Mouse (Mus musculus): ENCODE measurements around the gene Ypel2. TPM values are rescaled to one million over a fixed set of nuclear protein-coding genes. Genes with fewer than 3 reads are reported as not detected.

Ypel2 gene
- polyA plus RNA-seq, 2 experiments: 0.70 to 0.83 TPM

- no peak for DNase-seq (ENCODE audit: low read depth in 3 of 3, low spot score in 3 of 3)
- no peak overlapping the region for H3K9ac ChIP-seq (replicated peaks)
- H3K9me3 ChIP-seq (ENCODE audit: control insufficient read depth, low read length): no peaks in the 10 kb centered on the region
- 57% methylated on average over 5 of the region's 5 CpGs for WGBS (ENCODE audit: insufficient replicate concordance)
- ATAC-seq (ENCODE audit: insufficient read depth): no peak
- no peak overlapping the region for H3K4me2 ChIP-seq (ENCODE audit: low read depth)
- H3K4me1 ChIP-seq (replicated peaks; ENCODE audit: control insufficient read depth in 2 of 2, insufficient read depth in 2 of 2, low read length in 1 of 2): peaks cover 0 to 2% of the 10 kb centered on the region in 2 experiments; a peak in 2 of 4 replicates
- no peak for TF ChIP-seq EP300 (IDR thresholded peaks at IDR 0.05; ENCODE audit: low read depth)
- no peak for TF ChIP-seq CTCF (IDR thresholded peaks at IDR 0.05; ENCODE audit: low read depth)
- H3K36me3 ChIP-seq (replicated peaks; ENCODE audit: control insufficient read depth, insufficient read depth, low read depth): no peaks in the 10 kb centered on the region
- H3K4me3 ChIP-seq (ENCODE audit: insufficient read depth in 1 of 2, low read depth in 2 of 2, low read length in 2 of 2): no peak overlapping the region
- no peak overlapping the region for H3K27ac ChIP-seq
- H3K27me3 ChIP-seq (ENCODE audit: control insufficient read depth, insufficient read depth, low read length): no peaks in the 10 kb centered on the region
These were observed 85.5 kb downstream of the Ypel2 start for GRCm38 (mm10) chr11:86907889-86908590.

- Histone ChIP-seq H3K27me3 (ENCODE audit: control insufficient read depth, insufficient read depth, low read length) (no peaks in the 10 kb centered on the region), H3K9me3 (ENCODE audit: control insufficient read depth, low read length) (no peaks in the 10 kb centered on the region), H3K36me3 (replicated peaks; ENCODE audit: control insufficient read depth, insufficient read depth, low read depth) (no peaks in the 10 kb centered on the region), H3K9ac (replicated peaks) (no peak overlapping the region), H3K4me1 (replicated peaks; ENCODE audit: control insufficient read depth in 2 of 2, insufficient read depth in 2 of 2, low read length in 1 of 2) (peaks cover 0 to 2% of the 10 kb centered on the region in 2 experiments; a peak in 2 of 4 replicates), H3K4me3 (ENCODE audit: insufficient read depth in 1 of 2, low read depth in 2 of 2, low read length in 2 of 2) (no peak overlapping the region), H3K4me2 (ENCODE audit: low read depth) (no peak overlapping the region), H3K27ac (no peak overlapping the region)
- DNase-seq (ENCODE audit: low read depth in 3 of 3, low spot score in 3 of 3) (no peak), ATAC-seq (ENCODE audit: insufficient read depth) (no peak)
- WGBS (ENCODE audit: insufficient replicate concordance): 56% methylated on average over 11 of the region's 11 CpGs
- TF ChIP-seq EP300 (IDR thresholded peaks at IDR 0.05; ENCODE audit: low read depth) (no peak), CTCF (IDR thresholded peaks at IDR 0.05; ENCODE audit: low read depth) (no peak)
These were observed 86.5 kb downstream of the Ypel2 start for GRCm38 (mm10) chr11:86906767-86907662.

DNA sequence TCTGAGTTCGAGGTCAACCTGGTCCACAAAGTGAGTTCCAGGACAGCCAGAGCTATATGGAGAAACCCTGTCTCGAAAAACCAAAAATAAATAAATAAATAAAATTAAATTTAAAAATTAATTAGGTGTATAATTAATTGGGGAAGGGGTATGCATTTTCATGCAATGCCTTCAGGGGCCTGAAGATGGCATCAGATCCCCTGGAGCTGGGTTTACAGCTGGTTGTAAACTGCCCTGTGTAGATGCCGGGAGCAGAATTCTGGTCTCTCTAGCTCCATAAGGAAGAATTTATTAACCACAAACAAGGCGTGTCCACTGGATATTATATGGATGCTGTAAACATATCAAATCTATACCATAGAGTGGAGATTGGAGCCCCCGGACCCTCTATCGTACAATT, 87.2 kb downstream of the Ypel2 start:
- H3K36me3 ChIP-seq (replicated peaks; ENCODE audit: control insufficient read depth, insufficient read depth, low read depth): no peaks in the 10 kb centered on the region
- DNase-seq (ENCODE audit: low read depth in 3 of 3, low spot score in 3 of 3): no peak

GRCm38 (mm10) chr11:86905261-86905660, 88.2 kb downstream of the Ypel2 start:
- H3K4me1 ChIP-seq (replicated peaks; ENCODE audit: control insufficient read depth in 2 of 2, insufficient read depth in 2 of 2, low read length in 1 of 2): peaks cover 0 to 2% of the 10 kb centered on the region in 2 experiments; a peak in 2 of 4 replicates
- H3K27me3 ChIP-seq (ENCODE audit: control insufficient read depth, insufficient read depth, low read length): no peaks in the 10 kb centered on the region
- no peak overlapping the region for H3K4me3 ChIP-seq (ENCODE audit: insufficient read depth in 1 of 2, low read depth in 2 of 2, low read length in 2 of 2)
- DNase-seq (ENCODE audit: low read depth in 3 of 3, low spot score in 3 of 3): no peak
- 58% methylated on average over 2 of the region's 2 CpGs for WGBS (ENCODE audit: insufficient replicate concordance)
- H3K9ac ChIP-seq (replicated peaks): no peak overlapping the region
- H3K36me3 ChIP-seq (replicated peaks; ENCODE audit: control insufficient read depth, insufficient read depth, low read depth): no peaks in the 10 kb centered on the region
- no peak for ATAC-seq (ENCODE audit: insufficient read depth)
- H3K27ac ChIP-seq: no peak overlapping the region
- no peak overlapping the region for H3K4me2 ChIP-seq (ENCODE audit: low read depth)
- TF ChIP-seq EP300 (IDR thresholded peaks at IDR 0.05; ENCODE audit: low read depth) (no peak), CTCF (IDR thresholded peaks at IDR 0.05; ENCODE audit: low read depth) (no peak)
- no peaks in the 10 kb centered on the region for H3K9me3 ChIP-seq (ENCODE audit: control insufficient read depth, low read length)

More for the DNA sequence above, 87.2 kb downstream of the Ypel2 start:
- H3K27me3 ChIP-seq (ENCODE audit: control insufficient read depth, insufficient read depth, low read length): no peaks in the 10 kb centered on the region
- no peak overlapping the region for H3K4me3 ChIP-seq (ENCODE audit: insufficient read depth in 1 of 2, low read depth in 2 of 2, low read length in 2 of 2)
- peaks cover 0 to 2% of the 10 kb centered on the region in 2 experiments; a peak in 2 of 4 replicates for H3K4me1 ChIP-seq (replicated peaks; ENCODE audit: control insufficient read depth in 2 of 2, insufficient read depth in 2 of 2, low read length in 1 of 2)
- H3K9me3 ChIP-seq (ENCODE audit: control insufficient read depth, low read length): no peaks in the 10 kb centered on the region
- H3K9ac ChIP-seq (replicated peaks): no peak overlapping the region
- WGBS (ENCODE audit: insufficient replicate concordance): 74% methylated on average over 6 of the region's 6 CpGs
- H3K4me2 ChIP-seq (ENCODE audit: low read depth): no peak overlapping the region
- TF ChIP-seq CTCF (IDR thresholded peaks at IDR 0.05; ENCODE audit: low read depth): peak; percentile 14; the same call in 1 of the 2 replicates
- TF ChIP-seq EP300 (IDR thresholded peaks at IDR 0.05; ENCODE audit: low read depth): no peak
- ATAC-seq (ENCODE audit: insufficient read depth): no peak
- H3K27ac ChIP-seq: no peak overlapping the region

DNA sequence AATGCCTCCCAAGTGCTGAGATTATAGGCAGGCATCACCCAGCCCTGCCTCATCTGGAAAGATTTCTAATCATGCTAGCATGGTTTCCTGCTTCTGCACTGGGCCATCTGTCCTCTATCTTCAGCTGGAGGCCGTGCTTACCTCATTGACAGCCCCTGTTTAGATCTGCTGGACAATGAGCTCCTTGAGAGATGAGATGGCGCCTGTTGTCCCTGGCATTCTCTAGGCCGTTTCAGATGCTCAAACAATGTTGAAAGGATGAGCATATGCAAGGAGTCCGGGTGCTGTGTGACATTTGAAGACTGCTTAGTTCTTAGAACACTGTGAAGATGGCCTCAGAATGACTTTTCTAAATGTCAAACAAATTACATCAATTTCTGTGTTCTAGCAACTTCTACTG, 88.8 kb downstream of the Ypel2 start:
- H3K9ac ChIP-seq (replicated peaks): no peak overlapping the region
- H3K9me3 ChIP-seq (ENCODE audit: control insufficient read depth, low read length): no peaks in the 10 kb centered on the region
- DNase-seq (ENCODE audit: low read depth in 3 of 3, low spot score in 3 of 3) (no peak), ATAC-seq (ENCODE audit: insufficient read depth) (no peak)
- 45% methylated on average over 4 of the region's 4 CpGs for WGBS (ENCODE audit: insufficient replicate concordance)
- no peak overlapping the region for H3K4me2 ChIP-seq (ENCODE audit: low read depth)
- no peaks in the 10 kb centered on the region for H3K27me3 ChIP-seq (ENCODE audit: control insufficient read depth, insufficient read depth, low read length)
- no peak overlapping the region for H3K27ac ChIP-seq
- peaks cover 0 to 2% of the 10 kb centered on the region in 2 experiments; a peak in 2 of 4 replicates for H3K4me1 ChIP-seq (replicated peaks; ENCODE audit: control insufficient read depth in 2 of 2, insufficient read depth in 2 of 2, low read length in 1 of 2)
- no peaks in the 10 kb centered on the region for H3K36me3 ChIP-seq (replicated peaks; ENCODE audit: control insufficient read depth, insufficient read depth, low read depth)
- no peak overlapping the region for H3K4me3 ChIP-seq (ENCODE audit: insufficient read depth in 1 of 2, low read depth in 2 of 2, low read length in 2 of 2)
- TF ChIP-seq CTCF (IDR thresholded peaks at IDR 0.05; ENCODE audit: low read depth) (no peak), EP300 (IDR thresholded peaks at IDR 0.05; ENCODE audit: low read depth) (no peak)
